Mouse (Mus musculus): Measurements from ENCODE around the gene 4933428G20Rik.

Gene 4933428G20Rik

GRCm38 (mm10) chr11:97463166-97463565, 37.0 kb downstream of the 4933428G20Rik start:
- DNase-seq (ENCODE audit: low read depth, low spot score): no peak

DNA sequence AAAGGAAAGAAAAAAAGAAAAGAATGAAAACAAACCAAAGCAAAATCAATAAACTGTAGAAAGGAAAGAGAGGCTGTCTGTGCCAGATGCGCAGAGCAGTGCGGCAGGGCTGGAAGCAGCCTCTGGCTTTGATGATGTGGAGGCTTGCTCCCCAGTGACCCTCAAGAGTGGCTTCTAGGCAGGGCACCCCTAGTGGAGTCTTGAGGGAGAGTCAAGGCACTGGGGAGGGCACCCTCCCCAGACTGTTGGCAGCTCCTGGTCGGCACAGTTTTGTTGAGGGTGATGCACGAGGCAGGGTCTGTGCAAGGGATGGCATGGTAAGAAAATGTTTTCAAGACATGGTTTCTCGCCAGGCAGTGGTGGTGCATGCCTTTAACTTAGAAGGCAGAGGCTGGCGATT, 37.6 kb downstream of the 4933428G20Rik start:
- no peak for DNase-seq (ENCODE audit: low read depth, low spot score)

- no peak for DNase-seq (ENCODE audit: low read depth, low spot score)
Measured at GRCm38 (mm10) chr11:97461307-97461820, 38.8 kb downstream of the 4933428G20Rik start.

DNA sequence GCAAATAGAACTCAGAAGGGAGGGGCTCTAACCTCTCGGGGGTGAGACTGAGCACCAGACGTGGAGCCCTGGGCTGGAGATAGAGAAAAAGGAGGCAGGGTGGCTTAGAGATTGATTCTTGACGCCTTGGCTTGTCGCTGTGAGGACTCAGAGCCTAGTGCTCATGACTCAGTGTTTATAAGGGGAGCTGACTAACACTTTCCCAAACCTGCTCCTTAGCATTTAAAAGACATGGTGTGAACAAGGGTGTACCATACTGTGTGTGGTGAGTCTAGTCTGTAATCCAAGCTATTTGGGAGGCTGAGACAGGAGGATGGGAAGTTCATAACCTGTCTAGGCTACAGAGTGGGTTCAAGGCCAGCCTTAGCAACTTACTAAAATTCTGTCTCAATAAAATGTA, 43.0 kb downstream of the 4933428G20Rik start:
- no peak for DNase-seq (ENCODE audit: low read depth, low spot score)

DNA sequence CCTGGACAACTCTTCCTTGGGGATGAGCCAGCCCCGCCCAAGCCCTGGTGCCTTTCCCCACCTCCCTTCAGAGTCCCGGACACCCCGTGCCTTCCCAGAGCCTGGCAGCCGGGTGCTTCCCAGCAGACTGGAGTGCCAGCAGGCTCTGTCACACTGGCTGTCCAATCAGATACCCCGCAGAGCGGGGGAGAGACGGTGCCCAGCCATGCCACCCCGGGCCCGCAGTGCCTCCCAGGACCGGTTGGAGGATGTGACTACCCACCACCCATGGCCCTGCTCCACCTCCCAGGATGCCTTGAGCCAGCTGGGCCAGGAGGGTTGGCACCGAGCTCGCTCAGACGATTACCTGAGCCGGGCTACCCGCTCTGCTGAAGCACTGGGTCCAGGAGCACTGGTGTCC, 48.5 kb downstream of the 4933428G20Rik start:
- DNase-seq (ENCODE audit: low read depth, low spot score): no peak

DNA sequence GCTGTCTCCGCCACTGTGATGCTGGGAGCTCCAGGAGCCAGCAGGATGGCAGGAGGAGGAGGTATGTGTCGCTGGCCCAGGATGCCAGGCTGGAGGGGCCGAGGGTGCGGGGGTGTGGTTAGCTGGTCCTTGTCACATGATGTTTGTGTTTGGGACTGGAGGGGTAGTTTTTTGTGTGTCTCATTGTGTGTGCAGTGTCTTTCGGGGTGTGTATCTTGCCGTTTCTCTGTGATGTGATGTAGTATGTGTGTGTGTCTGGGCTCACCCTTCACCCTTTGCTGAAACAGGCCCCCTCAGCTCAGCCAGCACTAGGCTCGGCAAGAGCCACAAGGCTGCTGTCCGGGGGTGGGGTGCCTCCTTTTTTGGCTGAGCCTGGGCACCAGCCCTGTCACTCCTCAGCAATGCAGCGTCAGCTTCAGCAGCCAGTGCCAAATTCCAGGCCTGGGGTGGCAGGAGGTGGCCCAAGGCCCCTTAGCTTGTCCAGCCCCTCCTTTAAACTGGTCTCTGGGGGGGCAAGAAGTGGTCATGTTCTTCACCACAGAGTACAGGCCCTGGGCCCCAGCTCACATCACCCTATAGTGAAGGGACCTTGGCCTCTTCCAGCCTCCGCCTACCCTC, 49.7 kb downstream of the 4933428G20Rik start:
- no peak for DNase-seq (ENCODE audit: low read depth, low spot score)

- DNase-seq (ENCODE audit: low read depth, low spot score): peak; percentile 38
Measured at GRCm38 (mm10) chr11:97449601-97450293, 50.4 kb downstream of the 4933428G20Rik start.

DNA sequence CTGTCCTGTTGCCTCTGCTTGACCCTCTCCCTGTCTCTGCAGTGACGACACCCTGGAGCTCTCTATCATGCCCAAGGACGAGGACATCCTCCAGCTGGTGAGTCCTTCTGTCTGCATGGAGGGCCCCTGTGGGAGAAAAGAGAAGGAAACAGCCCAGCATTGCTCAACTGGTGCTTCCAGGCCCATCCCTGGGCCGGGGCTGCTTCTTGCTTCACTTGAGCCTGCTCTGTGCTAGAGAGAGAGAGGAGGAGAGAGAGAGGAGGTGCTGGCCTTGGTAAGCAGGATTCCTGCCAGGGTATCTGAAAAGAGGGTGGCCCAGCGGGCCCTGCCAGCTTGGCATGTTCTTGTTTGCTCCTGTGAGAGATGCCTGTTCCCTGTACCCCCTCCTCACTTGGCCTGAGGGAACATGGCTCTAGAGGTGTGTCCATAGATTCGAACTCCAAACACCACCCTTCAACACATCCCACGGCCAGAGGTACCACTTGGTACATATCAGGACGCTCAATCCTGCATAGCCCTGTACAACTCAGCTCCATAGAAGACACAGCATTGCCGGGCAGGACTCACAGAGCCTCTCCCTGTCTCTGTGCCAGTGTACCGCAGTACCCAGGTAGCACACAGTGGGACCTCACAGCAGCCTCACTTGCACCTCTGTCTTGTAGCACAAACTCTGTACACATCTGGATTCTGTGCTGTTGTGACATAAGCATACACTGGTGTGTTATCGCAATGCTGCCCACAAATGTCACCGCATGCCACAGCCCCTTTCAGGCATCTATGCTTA, 51.3 kb downstream of the 4933428G20Rik start:
- no peak for DNase-seq (ENCODE audit: low read depth, low spot score)

DNA sequence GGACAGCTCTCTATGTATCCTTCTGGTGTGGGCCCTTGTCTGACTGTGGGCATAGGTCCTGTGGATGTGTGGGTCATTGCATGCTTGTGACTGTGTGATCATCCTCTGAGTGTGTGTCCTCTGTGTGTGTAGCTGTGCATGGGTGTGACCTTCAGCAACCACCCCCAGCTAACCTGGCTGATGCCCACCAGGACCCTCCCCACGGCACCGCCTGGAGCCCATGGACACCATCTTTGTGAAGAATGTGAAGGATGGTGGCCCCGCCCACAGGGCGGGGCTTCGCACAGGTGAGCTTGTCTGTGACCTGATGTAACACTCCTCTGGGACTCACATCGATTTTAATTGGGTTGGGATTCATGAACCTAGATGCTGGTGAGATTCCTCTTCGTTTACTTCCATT, 52.2 kb downstream of the 4933428G20Rik start:
- DNase-seq (ENCODE audit: low read depth, low spot score): no peak

GRCm38 (mm10) chr11:97445999-97446511, 54.1 kb downstream of the 4933428G20Rik start:
- no peak for DNase-seq (ENCODE audit: low read depth, low spot score)

- DNase-seq (ENCODE audit: low read depth, low spot score): no peak
Measured at GRCm38 (mm10) chr11:97445596-97445995, 54.5 kb downstream of the 4933428G20Rik start.

GRCm38 (mm10) chr11:97442891-97443675, 57.1 kb downstream of the 4933428G20Rik start:
- no peak for DNase-seq (ENCODE audit: low read depth, low spot score)

DNA sequence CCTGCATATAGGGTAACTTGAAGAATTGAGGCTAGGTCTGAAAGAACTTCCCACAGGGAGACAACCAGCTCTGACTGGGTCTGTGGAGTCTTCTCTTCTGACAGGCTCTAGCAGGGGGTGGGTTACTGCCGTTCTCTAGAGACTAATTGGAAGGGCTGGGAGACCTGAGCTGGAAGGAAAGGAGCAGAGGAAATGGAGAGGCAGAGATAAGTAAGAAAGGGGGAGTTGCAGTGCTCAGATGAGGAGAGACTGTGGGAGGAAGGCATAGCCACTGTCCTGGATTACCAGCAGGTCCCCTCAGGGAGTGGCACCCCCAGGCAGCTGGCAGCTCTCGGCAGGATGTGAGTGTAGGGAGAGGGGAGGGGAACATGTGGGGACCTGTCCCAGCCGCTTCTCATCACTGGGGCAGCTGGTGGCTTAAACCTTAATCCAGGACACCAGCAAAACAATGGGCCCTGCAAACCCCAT, 58.4 kb downstream of the 4933428G20Rik start:
- peak; percentile 25 for DNase-seq (ENCODE audit: low read depth, low spot score)

- no peak for DNase-seq (ENCODE audit: low read depth, low spot score)
Measured at GRCm38 (mm10) chr11:97441036-97441657, 59.0 kb downstream of the 4933428G20Rik start.

Data from retina, adult 2 months (tissue).